Mouse (Mus musculus) heart, embryonic 14.5 days (tissue): Measurements from ENCODE around the gene Acox1. TPM values are rescaled to one million over a fixed set of nuclear protein-coding genes. Genes with fewer than 3 reads are reported as not detected.

Source experiments
- ATAC-seq: fragments of 200-750 bp; cut with Nextera tagmentation; 2 replicates; pipeline ENCODE4 v1.8.0; 2017; ENCODE audit warnings: low read depth, moderate TSS enrichment; ENCODE audit not compliant: insufficient number of reproducible peaks, insufficient read depth, low FRiP score
- H3K27ac ChIP-seq, 2 experiments: fragments of 200-500 bp in 1 of 2; fragments of 300-500 bp in 1 of 2; sonication (generic) in 1 of 2; replicated peaks in 1 of 2; 2 replicates each; pipeline ENCODE4 v1.5.1; 2012 to 2014; ENCODE audit warnings: low read depth in 2 of 2, low read length in 2 of 2, control low read depth in 1 of 2, mild to moderate bottlenecking in 1 of 2, mixed read lengths in 1 of 2; ENCODE audit not compliant: control insufficient read depth in 1 of 2, insufficient read depth in 1 of 2
- H3K27me3 ChIP-seq: fragments of 300-500 bp; sonication (generic); 2 replicates; pipeline ENCODE4 v1.6.1; 2014; ENCODE audit warnings: mild to moderate bottlenecking, low read length, control low read depth; ENCODE audit not compliant: control insufficient read depth, insufficient read depth
- H3K36me3 ChIP-seq: fragments of 300-500 bp; sonication (generic); 2 replicates; pipeline ENCODE4 v1.6.1; 2014; ENCODE audit warnings: mild to moderate bottlenecking, control low read depth, low read length, mixed read lengths; ENCODE audit not compliant: control insufficient read depth, insufficient read depth
- H3K4me1 ChIP-seq, 2 experiments: fragments of 200-500 bp in 1 of 2; fragments of 300-500 bp in 1 of 2; sonication (generic) in 1 of 2; 2 replicates each; pipeline ENCODE4 v1.6.1; 2012 to 2014; ENCODE audit warnings: low read length in 2 of 2, control low read depth in 1 of 2, mixed read lengths in 1 of 2; ENCODE audit not compliant: control insufficient read depth in 2 of 2, insufficient read depth in 2 of 2
- H3K4me2 ChIP-seq: fragments of 300-500 bp; sonication (generic); 2 replicates; pipeline ENCODE4 v1.6.1; 2014; ENCODE audit warnings: mild to moderate bottlenecking, low read length
- H3K4me3 ChIP-seq, 2 experiments: fragments of 200-500 bp in 1 of 2; fragments of 300-500 bp in 1 of 2; sonication (generic) in 1 of 2; 2 replicates each; pipeline ENCODE4 v1.5.1; 2012 to 2014; ENCODE audit warnings: low read length in 2 of 2, mild to moderate bottlenecking in 2 of 2, control low read depth in 1 of 2, low read depth in 1 of 2, moderate library complexity in 1 of 2; ENCODE audit not compliant: control insufficient read depth in 1 of 2, insufficient read depth in 1 of 2
- H3K9ac ChIP-seq: fragments of 300-500 bp; sonication (generic); 2 replicates; pipeline ENCODE4 v1.6.1; 2014; ENCODE audit warnings: mild to moderate bottlenecking, low read length
- H3K9me3 ChIP-seq: fragments of 300-500 bp; sonication (generic); 2 replicates; pipeline ENCODE4 v1.6.1; 2016; ENCODE audit warnings: low read length, control low read depth; ENCODE audit not compliant: control insufficient read depth
- whole genome bisulfite sequencing: fragments of 180-500 bp; shearing (Covaris S2); extraction: QIAGEN DNeasy Blood & Tissue Kit; methylation state at CpG from one replicate; pipeline ENCODE4 v1.1.7; 2014; 5-methylcytosine and 5-hydroxymethylcytosine counted together
- polyA plus RNA-seq: library from polyadenylated mRNA; unstranded; fragments of >200 nt; fragmentation: Nextera tagmentation; extraction: Ambion mirVana; gene quantifications from 2 replicates; pipeline ENCODE4 v1.2.1, GENCODE M21; 2014

The Acox1 gene
- polyA plus RNA-seq, 1 experiment from 2014 or later, result 36.8 TPM

- Histone ChIP-seq H3K4me2 (no peak overlapping the region), H3K9ac (no peak overlapping the region), H3K9me3 (no peaks in the 10 kb centered on the region), H3K4me3 (no peak overlapping the region), H3K27me3 (no peaks in the 10 kb centered on the region), H3K27ac (no peak overlapping the region), H3K36me3 (peaks cover 55% of the 10 kb centered on the region), H3K4me1 (peaks cover 13 to 24% of the 10 kb centered on the region in 2 experiments)
- no peak for ATAC-seq
- 75% methylated on average over 5 of the region's 5 CpGs for WGBS
Observed at GRCm38 (mm10) chr11:116133497-116133896, 65.3 kb downstream of the Acox1 start.

GRCm38 (mm10) chr11:116132366-116133333 lies 66.2 kb downstream of the Acox1 start:
- no peak for ATAC-seq
- no peaks in the 10 kb centered on the region for H3K27me3 ChIP-seq
- 81% methylated on average over 16 of the region's 16 CpGs for WGBS
- H3K4me2 ChIP-seq, result no peak overlapping the region
- H3K27ac ChIP-seq, result no peak overlapping the region
- H3K4me3 ChIP-seq, result no peak overlapping the region
- no peak overlapping the region for H3K9ac ChIP-seq
- H3K9me3 ChIP-seq, result no peaks in the 10 kb centered on the region
- H3K36me3 ChIP-seq, result peaks cover 60% of the 10 kb centered on the region
- H3K4me1 ChIP-seq, result peaks cover 13 to 24% of the 10 kb centered on the region in 2 experiments

- H3K27me3 ChIP-seq, result no peaks in the 10 kb centered on the region
- peak overlapping the region; percentile 57 to 63 for H3K4me3 ChIP-seq
- peak overlapping the region; percentile 81 for H3K9ac ChIP-seq
- H3K4me1 ChIP-seq, result peaks cover 17 to 31% of the 10 kb centered on the region in 2 experiments
- peak overlapping the region; percentile 81 to 88 for H3K27ac ChIP-seq
- no peak for ATAC-seq
- H3K36me3 ChIP-seq, result peaks cover 53% of the 10 kb centered on the region
- no peaks in the 10 kb centered on the region for H3K9me3 ChIP-seq
- peak overlapping the region; percentile 75 for H3K4me2 ChIP-seq
- 79% methylated on average over 15 of the region's 15 CpGs for WGBS
Observed at GRCm38 (mm10) chr11:116131349-116132170, 67.3 kb downstream of the Acox1 start.

GRCm38 (mm10) chr11:116130488-116131205 lies 68.2 kb downstream of the Acox1 start, which contains the start of gene Trim65:
TSS of gene Trim65 (minus strand) at chr11:116131128.
- Histone ChIP-seq H3K36me3 (peaks cover 54% of the 10 kb centered on the region), H3K4me1 (peaks cover 17 to 31% of the 10 kb centered on the region in 2 experiments), H3K4me2 (peak within 1 kb of the TSS; percentile 75), H3K9ac (peak within 1 kb of the TSS; percentile 81), H3K4me3 (peak within 1 kb of the TSS; percentile 57 to 63), H3K27ac (peak within 1 kb of the TSS; percentile 81 to 88), H3K9me3 (no peaks in the 10 kb centered on the region), H3K27me3 (no peaks in the 10 kb centered on the region)
- ATAC-seq, result peak; percentile 82
- under 1% methylated on average over 69 of the region's 69 CpGs for WGBS

- 40% methylated on average over 8 of the region's 8 CpGs for WGBS
- H3K36me3 ChIP-seq, result peaks cover 54% of the 10 kb centered on the region
- H3K27me3 ChIP-seq, result no peaks in the 10 kb centered on the region
- H3K9ac ChIP-seq, result peak overlapping the region; percentile 81
- peak overlapping the region; percentile 81 to 88 for H3K27ac ChIP-seq
- H3K4me1 ChIP-seq, result peaks cover 17 to 31% of the 10 kb centered on the region in 2 experiments
- no peak; the same call in 1 of the 2 replicates for ATAC-seq
- peaks cover 4% of the 10 kb centered on the region; the same call in 1 of the 2 replicates for H3K9me3 ChIP-seq
- peak overlapping the region; percentile 75 for H3K4me2 ChIP-seq
- peak overlapping the region; percentile 57 to 63 for H3K4me3 ChIP-seq
Observed at GRCm38 (mm10) chr11:116129993-116130487, 68.8 kb downstream of the Acox1 start.

GRCm38 (mm10) chr11:116129091-116129790 lies 69.6 kb downstream of the Acox1 start:
- Histone ChIP-seq H3K4me1 (peaks cover 17 to 31% of the 10 kb centered on the region in 2 experiments), H3K27ac (no peak overlapping the region), H3K36me3 (peaks cover 51% of the 10 kb centered on the region), H3K9me3 (peaks cover 4% of the 10 kb centered on the region; the same call in 1 of the 2 replicates), H3K4me3 (peak overlapping the region in 1 of 2 experiments; percentile 63; a peak in 1 of 4 replicates), H3K4me2 (peak overlapping the region; percentile 75), H3K27me3 (no peaks in the 10 kb centered on the region), H3K9ac (no peak overlapping the region; the same call in 1 of the 2 replicates)
- 82% methylated on average over 9 of the region's 9 CpGs for WGBS
- no peak for ATAC-seq
